Mouse (Mus musculus): Measurements from ENCODE around the gene Tm9sf1. TPM values are rescaled to one million over a fixed set of nuclear protein-coding genes. Genes with fewer than 3 reads are reported as not detected.

The Tm9sf1 gene
- polyA plus RNA-seq (2015; fragmentation: Nextera tagmentation; extraction: Ambion mirVana): 53.3 and 59.4 TPM in 2 replicates

DNA sequence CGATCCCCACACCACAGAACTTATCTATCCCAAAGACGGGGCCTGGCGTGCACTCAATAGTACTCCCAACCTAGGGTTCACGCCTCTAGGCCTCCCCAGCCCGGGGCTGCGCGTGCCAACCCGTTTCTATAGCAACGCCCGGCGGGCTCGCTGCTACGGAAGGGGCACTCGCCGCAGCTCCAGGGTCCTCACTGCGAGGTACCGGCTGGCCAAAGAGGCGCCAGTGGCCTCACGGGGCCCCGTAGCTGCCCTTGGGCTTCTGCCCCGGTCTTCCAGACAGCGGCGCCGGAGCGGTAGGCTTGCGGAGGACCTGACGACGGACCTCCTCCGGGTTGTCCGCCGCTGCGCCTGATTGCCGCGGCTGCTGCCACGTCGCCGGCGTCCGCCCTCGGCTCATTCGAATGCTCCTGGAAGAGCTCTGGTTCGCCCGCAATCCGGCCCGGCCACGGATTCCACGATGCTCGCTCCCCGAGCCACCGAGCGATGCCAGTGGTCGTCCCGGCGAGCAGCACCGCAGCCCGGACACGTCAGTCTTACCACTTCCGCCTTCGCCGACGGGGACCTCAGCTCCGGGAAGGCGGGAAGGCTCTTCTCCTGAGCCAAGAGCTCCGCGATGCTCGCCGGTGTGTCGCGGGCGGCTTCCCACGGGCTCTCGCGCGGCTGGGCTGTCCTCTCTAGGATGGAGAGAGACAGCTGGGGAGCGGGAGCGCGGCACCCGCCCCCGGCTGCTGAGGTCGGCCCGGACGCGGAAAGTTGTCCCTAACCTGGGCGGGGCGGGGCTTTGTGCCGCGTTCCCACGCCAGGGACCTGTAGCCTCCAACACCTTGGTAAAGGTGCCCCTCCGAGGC is at the start of gene Tm9sf1:
Gene Tm9sf1, minus strand, starts transcription at position 747 of the 848 bp plus-strand sequence.
- H3K4me3 ChIP-seq (replicated peaks): peak within 1 kb of the TSS; percentile 86
- DNase-seq (peak; percentile 83), ATAC-seq (ENCODE audit: low read depth) (peak; percentile 87)
- under 1% methylated on average over 89 of the region's 89 CpGs for WGBS (ENCODE audit: insufficient replicate concordance)
- H3K9me3 ChIP-seq (replicated peaks): no peaks in the 10 kb centered on the region
- H3K4me2 ChIP-seq: peak within 1 kb of the TSS; percentile 88
- peaks cover 44% of the 10 kb centered on the region for H3K36me3 ChIP-seq
- H3K9ac ChIP-seq: peak within 1 kb of the TSS; percentile 97
- peaks cover 53% of the 10 kb centered on the region for H3K4me1 ChIP-seq (replicated peaks)
- no peaks in the 10 kb centered on the region for H3K27me3 ChIP-seq
- H3K27ac ChIP-seq: peak within 1 kb of the TSS; percentile 90

DNA sequence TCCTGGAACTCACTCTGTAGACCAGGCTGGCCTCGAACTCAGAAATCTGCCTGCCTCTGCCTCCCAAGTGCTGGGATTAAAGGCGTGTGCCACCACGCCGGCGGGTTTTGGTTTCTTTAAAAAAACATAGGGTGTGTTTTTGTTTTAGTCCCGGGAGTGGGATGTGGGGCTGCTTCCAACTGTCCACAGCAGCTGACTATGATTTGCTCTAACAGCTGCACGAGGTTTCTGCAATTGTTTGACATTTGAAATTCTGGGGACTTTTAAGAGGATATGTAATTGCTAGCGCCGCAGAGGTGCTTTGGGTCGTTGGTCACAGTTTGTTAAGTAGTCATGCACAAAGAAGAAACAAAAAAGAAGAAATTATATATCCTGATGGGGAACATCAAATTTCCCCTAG is 45.8 kb upstream of the Tm9sf1 start:
- H3K27ac ChIP-seq: no peak overlapping the region
- DNase-seq (no peak), ATAC-seq (ENCODE audit: low read depth) (no peak)
- H3K36me3 ChIP-seq: no peaks in the 10 kb centered on the region
- H3K9ac ChIP-seq: no peak overlapping the region
- H3K4me2 ChIP-seq: no peak overlapping the region
- H3K4me1 ChIP-seq (replicated peaks): no peaks in the 10 kb centered on the region
- H3K9me3 ChIP-seq (replicated peaks): peaks cover 3% of the 10 kb centered on the region; the same call in 1 of the 2 replicates
- H3K27me3 ChIP-seq: 0 out of 2 replicates have a peak, but pooled peaks cover 5% of the 10 kb centered on the region
- no peak overlapping the region for H3K4me3 ChIP-seq (replicated peaks)
- 66% methylated on average over 10 of the region's 10 CpGs for WGBS (ENCODE audit: insufficient replicate concordance)

DNA sequence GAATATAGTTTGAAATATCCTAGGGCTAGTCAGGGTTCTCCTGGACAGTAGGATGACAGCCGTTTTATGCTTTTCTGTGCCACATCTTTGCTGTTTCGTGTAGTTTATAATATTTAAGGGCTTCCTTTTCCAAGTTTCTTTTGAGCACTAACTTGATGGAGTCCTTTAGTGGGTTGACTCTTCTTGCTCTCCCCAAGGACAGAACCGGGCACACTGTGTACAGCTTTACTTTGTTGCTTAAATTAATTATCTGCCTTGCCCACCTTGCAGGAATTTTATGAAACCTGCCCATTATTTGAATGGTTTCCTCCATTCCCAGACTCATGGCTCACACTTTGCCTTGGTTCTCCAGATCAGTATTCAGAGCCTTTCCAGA is 38.5 kb upstream of the Tm9sf1 start:
- Histone ChIP-seq H3K4me1 (replicated peaks) (peaks cover 30% of the 10 kb centered on the region), H3K36me3 (peaks cover 33% of the 10 kb centered on the region), H3K27ac (peak overlapping the region; percentile 91), H3K9ac (peak overlapping the region; percentile 89), H3K4me2 (peak overlapping the region; percentile 91), H3K9me3 (replicated peaks) (no peaks in the 10 kb centered on the region), H3K27me3 (no peaks in the 10 kb centered on the region), H3K4me3 (replicated peaks) (peak overlapping the region; percentile 87)
- whole genome bisulfite sequencing (ENCODE audit: insufficient replicate concordance): 15% methylated on average over 3 of the region's 3 CpGs
- peak; percentile 2; the same call in 1 of the 2 replicates for ATAC-seq (ENCODE audit: low read depth)
- no peak for DNase-seq

DNA sequence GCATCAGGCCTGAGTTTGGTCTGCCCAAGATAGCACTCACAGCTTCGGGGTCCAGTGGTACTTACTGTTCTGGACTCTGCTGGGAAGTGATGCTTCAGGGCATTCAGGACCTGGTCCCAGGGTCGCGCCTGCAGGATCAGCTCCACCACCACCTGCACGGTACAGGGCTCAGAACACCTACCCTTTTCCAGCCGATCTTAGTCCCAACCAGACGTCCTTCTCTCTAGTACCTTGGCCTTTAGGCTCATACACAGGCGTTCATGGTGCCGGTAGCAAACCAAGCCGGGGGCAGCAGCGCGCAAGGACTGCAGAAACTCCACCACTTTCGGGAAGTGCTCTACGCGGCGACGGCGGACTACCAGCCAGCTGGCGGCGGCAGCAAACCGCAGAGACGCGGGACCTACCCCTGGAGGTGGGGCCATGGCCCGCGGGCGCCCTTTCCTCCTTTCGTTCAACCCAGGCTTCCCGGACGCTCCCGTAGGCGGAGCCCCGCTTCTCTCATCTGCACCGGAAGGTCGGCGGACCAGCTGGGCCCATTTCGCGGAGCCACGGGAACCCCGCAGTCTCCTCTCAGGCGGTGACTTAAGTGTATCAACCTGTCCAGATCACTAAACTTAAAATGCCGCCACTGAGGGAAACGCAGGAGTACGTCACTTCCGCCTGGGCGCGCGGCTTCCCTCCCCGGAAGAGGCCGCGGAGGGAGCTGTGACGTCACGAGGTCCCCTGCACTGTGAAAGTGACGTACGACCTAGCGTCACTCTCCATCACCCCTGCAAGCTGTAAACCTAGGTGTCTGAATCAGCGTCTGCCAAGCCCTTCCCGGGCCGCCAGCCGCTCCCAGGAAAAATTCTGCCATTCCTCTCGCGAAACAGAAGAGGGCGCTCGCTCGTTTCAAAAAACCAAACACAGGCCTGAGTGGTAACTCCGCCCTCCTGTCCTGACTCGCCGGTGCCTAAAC is 37.8 kb upstream of the Tm9sf1 start, which contains the start of gene Tinf2:
Gene Tinf2, minus strand, starts transcription at position 661 of the 958 bp plus-strand sequence.
- H3K4me1 ChIP-seq (replicated peaks): peaks cover 30% of the 10 kb centered on the region
- WGBS (ENCODE audit: insufficient replicate concordance): under 1% methylated on average over 66 of the region's 66 CpGs
- H3K4me2 ChIP-seq: peak within 1 kb of the TSS; percentile 91
- ATAC-seq (ENCODE audit: low read depth): peak; percentile 94
- no peaks in the 10 kb centered on the region for H3K9me3 ChIP-seq (replicated peaks)
- no peaks in the 10 kb centered on the region for H3K27me3 ChIP-seq
- H3K27ac ChIP-seq: peak within 1 kb of the TSS; percentile 91
- DNase-seq: peak; percentile 93
- peak within 1 kb of the TSS; percentile 89 for H3K9ac ChIP-seq
- H3K36me3 ChIP-seq: peaks cover 40% of the 10 kb centered on the region
- peak within 1 kb of the TSS; percentile 87 for H3K4me3 ChIP-seq (replicated peaks)

DNA sequence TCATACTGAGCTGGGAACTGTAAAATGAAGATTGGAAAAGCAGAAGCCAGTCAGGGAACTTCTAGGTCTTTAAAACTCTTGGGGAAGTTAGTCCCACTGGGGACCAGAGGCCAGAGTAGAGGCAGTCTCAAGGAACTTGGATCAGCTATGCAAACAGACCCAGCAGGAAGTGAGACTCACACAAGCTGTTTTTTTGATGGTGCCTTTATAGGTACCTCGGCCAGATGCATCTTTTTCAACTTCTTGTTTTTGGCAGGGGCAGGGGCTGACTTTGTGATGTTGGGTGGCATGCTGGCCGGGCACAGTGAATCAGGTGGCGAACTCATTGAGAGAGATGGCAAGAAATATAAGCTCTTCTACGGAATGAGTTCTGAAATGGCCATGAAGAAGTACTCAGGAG is 34.0 kb upstream of the Tm9sf1 start:
- Histone ChIP-seq H3K27me3 (no peaks in the 10 kb centered on the region), H3K4me2 (no peak overlapping the region), H3K36me3 (peaks cover 58% of the 10 kb centered on the region), H3K4me1 (replicated peaks) (peaks cover 38% of the 10 kb centered on the region), H3K4me3 (replicated peaks) (no peak overlapping the region), H3K27ac (no peak overlapping the region), H3K9me3 (replicated peaks) (no peaks in the 10 kb centered on the region), H3K9ac (no peak overlapping the region)
- no peak for ATAC-seq (ENCODE audit: low read depth)
- WGBS (ENCODE audit: insufficient replicate concordance): 72% methylated on average over 4 of the region's 4 CpGs
- DNase-seq: no peak

DNA sequence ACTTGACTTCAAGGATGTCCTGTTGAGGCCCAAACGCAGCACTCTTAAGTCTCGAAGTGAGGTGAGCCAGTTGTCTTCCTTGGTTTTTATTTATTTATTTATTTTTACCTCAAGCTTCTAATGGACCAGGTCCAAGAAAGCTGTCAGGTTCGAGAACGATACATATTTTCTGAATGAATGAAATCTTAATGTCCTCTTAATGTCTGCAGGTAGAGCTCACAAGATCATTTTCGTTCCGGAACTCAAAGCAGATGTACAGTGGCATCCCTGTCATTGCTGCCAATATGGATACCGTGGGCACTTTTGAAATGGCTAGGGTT is 29.1 kb upstream of the Tm9sf1 start:
- ATAC-seq (ENCODE audit: low read depth): no peak
- Histone ChIP-seq H3K4me3 (replicated peaks) (peak overlapping the region; percentile 86), H3K9ac (peak overlapping the region; percentile 85), H3K27me3 (no peaks in the 10 kb centered on the region), H3K36me3 (peaks cover 45% of the 10 kb centered on the region), H3K4me1 (replicated peaks) (peaks cover 47% of the 10 kb centered on the region), H3K27ac (peak overlapping the region; percentile 90), H3K9me3 (replicated peaks) (no peaks in the 10 kb centered on the region), H3K4me2 (peak overlapping the region; percentile 93)
- no peak for DNase-seq
- WGBS (ENCODE audit: insufficient replicate concordance): 59% methylated on average over 7 of the region's 7 CpGs

DNA sequence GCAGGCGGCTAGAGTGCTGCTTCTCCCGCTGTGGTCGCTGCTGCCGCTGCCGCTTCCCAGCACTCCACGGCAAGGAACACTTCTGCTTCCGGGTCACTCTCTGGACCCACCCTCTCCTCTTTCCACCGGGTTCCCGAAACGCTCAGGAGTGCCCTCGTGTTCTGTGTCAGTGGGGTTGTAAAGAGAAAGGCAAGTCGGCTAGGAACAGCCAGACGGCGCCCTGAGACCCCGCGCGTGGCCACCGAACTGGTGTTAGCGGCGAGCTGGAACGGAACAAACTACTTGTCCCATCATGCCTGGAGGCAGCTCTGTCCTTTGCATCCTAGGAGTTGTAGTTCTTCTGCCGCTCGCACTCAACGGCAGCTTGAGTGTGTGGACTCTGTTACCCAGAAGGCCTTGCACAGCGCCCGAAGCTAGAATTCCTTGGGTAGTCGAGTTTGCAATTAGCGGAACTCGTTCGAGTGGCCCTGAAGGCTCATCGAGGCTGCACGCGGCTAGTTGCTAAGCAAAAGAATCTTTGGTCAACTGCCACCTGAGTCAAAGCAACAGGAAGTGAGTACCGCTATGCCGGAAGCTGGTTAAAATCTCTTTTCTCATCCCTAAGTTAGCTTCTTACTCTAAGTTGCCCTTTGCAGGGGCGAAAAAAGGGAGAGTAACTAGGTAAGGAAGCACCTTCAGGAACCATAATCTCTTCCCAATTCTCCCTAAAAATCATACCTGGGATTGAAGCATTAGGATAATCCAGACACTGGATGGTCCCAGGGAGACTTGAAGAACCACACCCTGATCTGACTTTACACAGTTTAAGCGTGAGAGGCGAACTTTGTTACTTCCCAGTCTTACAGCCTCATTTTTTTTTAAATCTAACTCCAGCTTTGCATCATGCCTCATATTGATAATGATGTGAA is 28.5 kb upstream of the Tm9sf1 start, which contains the start of the genes Gmpr2 and Nedd8:
Gene Gmpr2, plus strand, starts transcription at position 109 of the 908 bp plus-strand sequence.
Gene Nedd8, minus strand, starts transcription at position 292 of the 908 bp plus-strand sequence.
- peaks cover 39% of the 10 kb centered on the region for H3K36me3 ChIP-seq
- H3K4me2 ChIP-seq: peak within 1 kb of the TSS; percentile 93
- H3K27me3 ChIP-seq: no peaks in the 10 kb centered on the region
- peak; percentile 86 for DNase-seq
- peak; percentile 98 for ATAC-seq (ENCODE audit: low read depth)
- H3K4me1 ChIP-seq (replicated peaks): peaks cover 47% of the 10 kb centered on the region
- peak within 1 kb of the TSS; percentile 86 for H3K4me3 ChIP-seq (replicated peaks)
- H3K9me3 ChIP-seq (replicated peaks): no peaks in the 10 kb centered on the region
- H3K27ac ChIP-seq: peak within 1 kb of the TSS; percentile 90
- peak within 1 kb of the TSS; percentile 85 for H3K9ac ChIP-seq
- WGBS (ENCODE audit: insufficient replicate concordance): under 1% methylated on average over 38 of the region's 38 CpGs

DNA sequence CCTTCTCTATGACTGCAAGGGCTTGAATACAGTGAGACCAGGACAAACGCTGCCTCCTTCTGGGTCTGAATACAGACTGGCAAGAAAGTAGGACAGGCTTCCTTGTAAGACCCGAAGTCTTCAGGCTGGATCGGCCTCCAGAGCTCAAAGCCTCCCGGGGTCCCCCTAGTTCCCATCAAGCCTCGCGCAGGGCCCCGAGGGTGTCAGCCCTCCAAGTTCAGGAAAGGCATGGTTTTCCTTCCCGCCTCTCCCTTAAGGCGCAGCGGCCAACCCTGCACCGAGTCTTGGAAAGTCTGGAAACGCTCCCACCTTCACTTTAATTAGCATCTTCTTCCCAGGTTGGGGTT is 27.9 kb upstream of the Tm9sf1 start:
- peak overlapping the region; percentile 85 for H3K9ac ChIP-seq
- peaks cover 47% of the 10 kb centered on the region for H3K4me1 ChIP-seq (replicated peaks)
- H3K27me3 ChIP-seq: no peaks in the 10 kb centered on the region
- peak overlapping the region; percentile 93 for H3K4me2 ChIP-seq
- under 1% methylated on average over 12 of the region's 12 CpGs for WGBS (ENCODE audit: insufficient replicate concordance)
- peak overlapping the region; percentile 90 for H3K27ac ChIP-seq
- ATAC-seq (ENCODE audit: low read depth) (peak; percentile 22), DNase-seq (no peak)
- no peaks in the 10 kb centered on the region for H3K9me3 ChIP-seq (replicated peaks)
- peak overlapping the region; percentile 86 for H3K4me3 ChIP-seq (replicated peaks)
- peaks cover 37% of the 10 kb centered on the region for H3K36me3 ChIP-seq

DNA sequence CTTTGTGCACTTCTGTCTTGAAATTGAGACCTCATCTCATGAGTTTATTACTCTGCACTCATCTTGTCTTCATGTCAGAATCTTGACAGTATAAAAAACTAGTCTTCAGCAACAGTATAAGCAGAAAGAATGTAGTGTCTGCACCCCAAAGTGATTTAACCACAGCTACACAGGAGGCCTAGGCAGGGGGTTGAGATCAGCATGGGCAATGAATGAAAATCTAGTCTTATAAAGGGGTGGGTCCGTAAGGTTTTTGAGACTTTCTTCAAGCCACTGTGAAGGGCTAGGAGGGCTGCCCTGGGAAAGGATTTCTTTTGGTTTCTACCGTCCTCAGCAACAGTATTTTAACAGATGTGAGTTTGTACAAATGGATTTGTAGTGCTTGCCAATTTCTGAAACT is 17.0 kb upstream of the Tm9sf1 start:
- H3K27me3 ChIP-seq: no peaks in the 10 kb centered on the region
- 47% methylated on average over 2 of the region's 2 CpGs for WGBS (ENCODE audit: insufficient replicate concordance)
- H3K4me3 ChIP-seq (replicated peaks): peak overlapping the region; percentile 73
- H3K36me3 ChIP-seq: peaks cover 39% of the 10 kb centered on the region
- no peak for ATAC-seq (ENCODE audit: low read depth)
- H3K4me1 ChIP-seq (replicated peaks): peaks cover 20% of the 10 kb centered on the region
- H3K9me3 ChIP-seq (replicated peaks): no peaks in the 10 kb centered on the region
- peak overlapping the region; percentile 72 for H3K4me2 ChIP-seq
- H3K9ac ChIP-seq: peak overlapping the region; percentile 44
- DNase-seq: no peak
- peak overlapping the region; percentile 80 for H3K27ac ChIP-seq

DNA sequence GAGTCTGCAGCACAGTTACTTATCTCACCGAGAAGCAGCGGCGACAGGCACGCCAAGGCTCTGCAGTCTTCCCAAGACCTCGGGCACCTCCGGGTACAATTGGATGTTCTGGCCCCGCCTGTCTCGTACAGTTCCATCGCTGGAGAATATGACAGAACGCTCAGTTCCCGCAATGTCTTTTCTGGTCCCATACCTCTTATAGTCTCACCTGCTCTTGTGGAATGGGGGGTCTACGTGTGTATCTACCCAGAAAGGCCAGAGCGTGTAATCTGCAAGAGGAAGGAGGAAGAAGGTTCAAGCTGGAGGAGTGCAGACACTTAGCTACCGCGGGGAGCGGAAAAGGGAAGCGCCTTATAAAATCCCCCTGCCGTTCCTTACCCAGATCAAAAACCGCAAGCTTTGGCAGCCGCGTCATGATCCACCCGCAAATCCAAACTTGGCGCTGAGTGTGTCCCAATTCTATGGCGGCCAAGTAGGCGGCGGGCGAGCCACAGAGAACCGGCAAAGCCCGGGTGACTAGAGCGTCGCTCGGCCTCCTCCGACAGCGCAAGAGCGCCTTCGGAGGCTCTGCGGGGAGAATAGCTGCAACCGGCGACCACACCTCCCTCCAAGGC is 16.5 kb upstream of the Tm9sf1 start, which contains the start of gene Mdp1:
Gene Mdp1, minus strand, starts transcription at position 549 of the 614 bp plus-strand sequence.
- ATAC-seq (ENCODE audit: low read depth): peak; percentile 95
- WGBS (ENCODE audit: insufficient replicate concordance): under 1% methylated on average over 39 of the region's 39 CpGs
- peak within 1 kb of the TSS; percentile 73 for H3K4me3 ChIP-seq (replicated peaks)
- peaks cover 20% of the 10 kb centered on the region for H3K4me1 ChIP-seq (replicated peaks)
- H3K9ac ChIP-seq: peak within 1 kb of the TSS; percentile 84
- H3K27ac ChIP-seq: peak within 1 kb of the TSS; percentile 80
- peaks cover 36% of the 10 kb centered on the region for H3K36me3 ChIP-seq
- H3K27me3 ChIP-seq: no peaks in the 10 kb centered on the region
- H3K9me3 ChIP-seq (replicated peaks): no peaks in the 10 kb centered on the region
- peak; percentile 77 for DNase-seq
- peak within 1 kb of the TSS; percentile 72 for H3K4me2 ChIP-seq

Data from liver, embryonic 13.5 days (tissue).